Mouse (Mus musculus) megakaryocyte, embryonic 14.5 days (primary cell): ENCODE results near the gene Snap29. TPM values are rescaled to one million over a fixed set of nuclear protein-coding genes. Genes with fewer than 3 reads are reported as not detected.

Source experiments
- H3K27me3 ChIP-seq: replicated peaks from 2 replicates; pipeline ENCODE3; 2012; ENCODE audit warnings: inconsistent platforms
- H3K36me3 ChIP-seq: replicated peaks from 2 replicates; pipeline ENCODE3; 2012; ENCODE audit warnings: low read length, inconsistent platforms, mixed read lengths
- H3K4me1 ChIP-seq: 2 replicates; pipeline ENCODE4 v1.6.1; 2012; ENCODE audit warnings: inconsistent platforms
- H3K4me3 ChIP-seq: replicated peaks from 2 replicates; pipeline ENCODE3; 2012; ENCODE audit warnings: moderate library complexity, mild to moderate bottlenecking, inconsistent platforms
- H3K9me3 ChIP-seq: 2 replicates; pipeline ENCODE4 v1.6.1; 2012; ENCODE audit warnings: inconsistent platforms
- FLI1 ChIP-seq: IDR thresholded peaks from 2 replicates; pipeline ENCODE4 v1.6.1; 2012; ENCODE audit warnings: low read length, inconsistent platforms, mixed read lengths
- GATA1 ChIP-seq: IDR thresholded peaks from 3 replicates; pipeline ENCODE4 v1.6.1; 2012; ENCODE audit warnings: mixed read lengths, low read length, inconsistent platforms, borderline replicate concordance
- polyA plus RNA-seq: library from polyadenylated mRNA; stranded (reverse); fragments of >175 nt; gene quantifications from 2 replicates; pipeline ENCODE4 v1.2.3, GENCODE M21; 2012; ENCODE audit warnings: low replicate concordance; ENCODE audit not compliant: insufficient read depth

Gene Snap29
- polyA plus RNA-seq: 6.3 and 6.7 TPM in 2 replicates

DNA sequence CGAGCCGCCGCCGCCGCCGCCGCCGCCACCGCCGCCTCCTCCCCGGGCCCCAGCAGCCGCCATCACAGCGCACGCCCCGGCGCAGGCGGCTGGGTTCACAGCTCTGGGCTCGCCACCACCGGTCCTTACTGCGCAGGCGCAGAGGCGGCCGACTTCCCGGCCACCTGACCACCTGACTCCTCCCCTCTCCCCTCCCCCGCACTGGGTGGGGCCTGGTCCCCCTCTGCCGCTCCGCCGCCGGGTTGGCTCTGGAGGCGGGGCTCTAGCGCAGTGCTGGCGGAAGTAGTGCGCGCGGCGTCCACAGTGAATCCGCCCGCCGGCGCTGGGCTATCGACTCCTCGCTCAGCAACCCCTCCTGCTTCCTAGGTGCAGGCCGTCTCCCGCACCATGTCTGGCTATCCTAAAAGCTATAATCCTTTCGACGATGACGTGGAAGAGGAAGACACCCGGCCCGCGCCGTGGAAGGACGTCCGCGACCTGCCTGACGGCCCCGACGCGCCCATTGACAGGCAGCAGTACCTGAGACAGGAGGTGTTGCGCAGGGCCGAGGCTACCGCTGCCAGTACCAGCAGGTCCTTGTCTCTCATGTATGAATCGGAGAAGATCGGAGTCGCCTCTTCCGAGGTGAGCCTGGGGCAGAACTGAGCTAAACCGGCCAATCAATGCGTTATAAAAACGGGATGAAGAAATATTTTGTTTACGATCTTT, at the start of gene Snap29, which contains the start of gene Pi4ka:
Gene Snap29 (plus strand): TSS at position 251 of the 708 bp plus-strand sequence.
Gene Pi4ka (minus strand): TSS at position 579 of the 708 bp plus-strand sequence.
- Histone ChIP-seq H3K27me3 (no peaks in the 10 kb centered on the region), H3K4me3 (peak within 1 kb of the TSS; percentile 99), H3K9me3 (no peaks in the 10 kb centered on the region), H3K36me3 (peaks cover 42% of the 10 kb centered on the region), H3K4me1 (peaks cover 73% of the 10 kb centered on the region)
- TF ChIP-seq FLI1 (no peak), GATA1 (no peak)

DNA sequence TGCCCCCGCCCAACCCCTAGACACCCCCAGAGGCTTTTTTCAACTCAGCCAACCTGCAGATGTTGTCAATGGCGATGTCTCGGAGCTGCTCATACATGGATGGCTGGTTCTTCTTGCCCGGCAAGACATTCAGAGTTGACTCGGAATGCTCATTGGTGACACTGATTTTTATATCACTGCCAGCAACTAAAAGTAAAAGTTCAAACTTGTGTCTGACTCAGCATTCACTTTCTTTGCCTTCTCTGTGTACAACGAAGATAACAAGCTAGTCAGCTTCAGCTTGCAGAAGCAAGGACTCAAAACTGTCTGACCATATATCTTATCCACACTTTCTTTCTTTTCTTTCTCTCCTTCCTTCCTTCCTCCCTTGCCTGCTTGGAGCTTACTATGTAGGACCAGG, 49.8 kb upstream of the Snap29 start:
- peaks cover 20% of the 10 kb centered on the region for H3K4me1 ChIP-seq
- no peaks in the 10 kb centered on the region for H3K27me3 ChIP-seq
- H3K9me3 ChIP-seq: no peaks in the 10 kb centered on the region
- H3K4me3 ChIP-seq: no peak overlapping the region
- TF ChIP-seq GATA1 (no peak), FLI1 (no peak)
- H3K36me3 ChIP-seq: peaks cover 88% of the 10 kb centered on the region

DNA sequence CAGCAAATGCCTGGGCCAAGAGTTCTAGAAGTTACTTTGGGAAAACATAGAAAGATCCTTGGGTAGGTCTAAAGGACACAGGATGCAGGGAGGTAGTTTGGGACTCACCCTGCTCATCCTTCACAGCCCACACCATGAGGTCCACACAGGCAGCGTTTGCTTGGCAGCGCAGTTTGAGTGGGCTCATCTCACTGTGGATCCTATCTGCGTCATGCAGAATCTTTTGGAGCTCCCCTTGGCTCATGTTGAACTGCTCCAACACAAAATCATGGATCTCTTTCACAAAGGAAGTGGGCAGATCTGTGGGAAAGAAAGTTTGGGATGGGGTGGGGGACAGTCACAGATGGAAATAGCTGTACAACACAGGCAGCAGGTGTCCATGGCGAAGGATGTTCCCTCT, 47.0 kb upstream of the Snap29 start:
- Histone ChIP-seq H3K4me1 (peaks cover 32% of the 10 kb centered on the region), H3K9me3 (no peaks in the 10 kb centered on the region), H3K27me3 (no peaks in the 10 kb centered on the region), H3K4me3 (no peak overlapping the region), H3K36me3 (peaks cover 85% of the 10 kb centered on the region)
- TF ChIP-seq FLI1: no peak
- TF ChIP-seq GATA1: no peak

DNA sequence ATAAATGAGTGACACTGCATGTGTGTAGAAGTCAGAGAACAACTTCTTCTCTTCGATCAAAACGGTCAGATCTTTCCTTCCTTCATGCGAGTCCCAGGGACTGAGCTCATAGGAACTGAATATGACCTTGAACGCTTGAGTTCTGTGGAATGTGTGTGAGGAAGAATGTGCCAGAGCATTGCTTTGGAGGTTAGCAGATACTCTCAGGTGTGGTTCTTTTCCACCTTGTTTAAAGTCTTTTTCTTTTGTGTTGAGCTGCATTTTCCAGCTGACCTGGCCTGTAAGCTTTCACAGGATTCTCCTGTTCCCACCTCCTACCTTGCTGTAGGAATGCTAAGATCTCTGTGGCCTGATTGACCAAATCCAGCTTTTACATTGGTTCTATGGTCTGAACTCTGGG, 23.5 kb upstream of the Snap29 start:
- Histone ChIP-seq H3K4me1 (peaks cover 3% of the 10 kb centered on the region; the same call in 1 of the 2 replicates), H3K27me3 (no peaks in the 10 kb centered on the region), H3K4me3 (no peak overlapping the region), H3K36me3 (peaks cover 85% of the 10 kb centered on the region), H3K9me3 (no peaks in the 10 kb centered on the region)
- TF ChIP-seq GATA1 (no peak), FLI1 (no peak)

DNA sequence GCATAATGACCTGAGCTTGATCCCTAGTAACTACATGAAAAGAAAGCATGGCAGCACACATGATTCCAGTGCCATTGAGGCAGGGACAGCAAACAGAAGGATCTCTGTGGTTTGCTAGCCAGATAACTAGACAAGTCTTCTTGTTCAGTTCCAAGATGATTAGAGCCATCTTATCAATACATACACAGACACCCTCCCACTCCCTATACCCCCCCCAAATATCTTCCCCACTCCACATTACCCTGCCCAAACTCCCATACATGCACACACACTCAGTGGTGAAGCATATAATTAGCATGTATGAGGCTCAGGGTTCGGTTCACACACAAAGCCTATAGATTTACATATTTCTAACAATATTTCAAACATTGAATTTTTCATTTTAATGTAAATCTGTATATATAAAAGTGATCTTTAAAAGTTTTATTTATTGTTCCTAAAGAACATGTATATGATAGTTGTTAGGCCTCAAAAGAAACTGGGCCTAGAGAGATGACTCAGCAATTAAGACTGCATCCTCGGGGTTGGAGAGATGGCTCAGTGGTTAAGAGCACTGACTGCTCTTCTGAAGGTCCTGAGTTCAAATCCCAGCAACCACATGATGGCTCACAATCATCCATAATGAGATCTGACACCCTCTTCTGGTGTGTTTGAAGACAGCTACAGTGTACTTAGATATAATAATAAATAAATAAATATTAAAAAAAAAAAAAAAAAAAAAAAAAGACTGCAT, 22.0 kb upstream of the Snap29 start:
- Histone ChIP-seq H3K9me3 (no peaks in the 10 kb centered on the region), H3K27me3 (no peaks in the 10 kb centered on the region), H3K4me3 (no peak overlapping the region), H3K4me1 (peaks cover 3% of the 10 kb centered on the region; the same call in 1 of the 2 replicates), H3K36me3 (peaks cover 75% of the 10 kb centered on the region)
- TF ChIP-seq GATA1 (no peak), FLI1 (no peak)

DNA sequence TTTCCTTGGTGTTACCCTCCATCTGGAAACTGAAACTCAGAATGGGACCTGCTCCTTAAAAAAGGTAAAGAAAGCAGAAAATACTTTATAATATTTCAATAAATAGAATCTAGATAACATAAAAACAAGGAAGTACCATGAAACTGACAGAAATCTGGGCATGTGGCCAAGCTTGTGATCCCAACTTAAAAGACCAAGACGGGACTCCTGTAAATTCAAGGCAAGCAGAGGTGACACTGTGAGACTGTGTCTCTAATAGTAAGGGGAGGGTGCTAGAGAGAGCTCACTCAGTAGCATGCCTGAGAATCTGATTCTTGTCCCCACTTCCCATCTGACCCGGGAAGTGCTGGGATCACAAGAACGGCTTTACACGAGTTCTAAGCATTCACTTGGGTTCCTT, 13.0 kb upstream of the Snap29 start:
- H3K4me1 ChIP-seq: peaks cover 6% of the 10 kb centered on the region
- no peak overlapping the region for H3K4me3 ChIP-seq
- H3K27me3 ChIP-seq: no peaks in the 10 kb centered on the region
- H3K36me3 ChIP-seq: peaks cover 41% of the 10 kb centered on the region
- H3K9me3 ChIP-seq: no peaks in the 10 kb centered on the region; the same call in 1 of the 2 replicates
- TF ChIP-seq GATA1 (no peak), FLI1 (no peak)

DNA sequence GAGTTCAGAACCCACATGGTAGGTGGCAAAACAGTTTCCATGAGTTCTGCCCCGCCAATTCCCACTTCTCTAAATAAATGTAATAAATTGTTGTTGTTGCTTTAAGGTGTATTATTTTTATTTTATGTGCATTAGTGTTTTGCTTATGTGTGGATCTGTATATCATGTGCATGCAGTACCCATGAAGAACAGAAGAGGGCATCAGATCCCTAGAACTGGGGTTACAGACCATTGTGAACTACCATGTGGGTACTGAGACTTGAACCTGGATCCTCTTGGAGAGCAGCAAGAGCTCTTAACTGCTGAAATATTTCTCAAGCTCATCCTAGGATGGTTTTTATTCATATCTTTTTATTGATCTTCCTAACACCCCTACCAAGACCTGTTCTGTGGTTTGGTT, 2.9 kb upstream of the Snap29 start:
- no peak for TF ChIP-seq FLI1
- no peak for TF ChIP-seq GATA1
- H3K9me3 ChIP-seq: no peaks in the 10 kb centered on the region
- H3K27me3 ChIP-seq: no peaks in the 10 kb centered on the region
- H3K36me3 ChIP-seq: peaks cover 20% of the 10 kb centered on the region
- H3K4me1 ChIP-seq: peaks cover 71% of the 10 kb centered on the region
- no peak overlapping the region for H3K4me3 ChIP-seq

DNA sequence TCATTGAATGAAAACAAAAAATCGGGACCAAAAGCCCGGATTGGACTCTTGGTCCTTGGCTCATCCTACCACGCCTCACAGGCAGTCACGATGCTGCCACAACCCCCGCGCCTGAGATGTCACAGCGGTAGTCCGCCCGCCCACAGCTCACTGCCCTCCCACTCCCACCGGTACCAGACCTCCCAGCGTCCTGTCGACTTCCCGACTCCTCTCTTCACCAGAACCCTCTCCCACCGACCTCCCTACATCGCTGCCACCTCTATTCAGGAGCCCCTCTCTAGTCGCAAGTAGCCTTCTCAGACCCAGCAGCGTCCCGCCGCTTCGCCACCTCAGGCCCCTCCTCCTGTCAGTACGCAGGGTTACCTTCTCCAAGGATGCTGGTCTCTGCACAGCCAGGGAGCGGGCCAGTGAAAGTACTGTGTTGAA, 502 bp upstream of the Snap29 start:
- no peak for TF ChIP-seq GATA1
- TF ChIP-seq FLI1: no peak
- peak overlapping the region; percentile 99 for H3K4me3 ChIP-seq
- H3K27me3 ChIP-seq: no peaks in the 10 kb centered on the region
- H3K9me3 ChIP-seq: no peaks in the 10 kb centered on the region
- peaks cover 71% of the 10 kb centered on the region for H3K4me1 ChIP-seq
- H3K36me3 ChIP-seq: peaks cover 42% of the 10 kb centered on the region

DNA sequence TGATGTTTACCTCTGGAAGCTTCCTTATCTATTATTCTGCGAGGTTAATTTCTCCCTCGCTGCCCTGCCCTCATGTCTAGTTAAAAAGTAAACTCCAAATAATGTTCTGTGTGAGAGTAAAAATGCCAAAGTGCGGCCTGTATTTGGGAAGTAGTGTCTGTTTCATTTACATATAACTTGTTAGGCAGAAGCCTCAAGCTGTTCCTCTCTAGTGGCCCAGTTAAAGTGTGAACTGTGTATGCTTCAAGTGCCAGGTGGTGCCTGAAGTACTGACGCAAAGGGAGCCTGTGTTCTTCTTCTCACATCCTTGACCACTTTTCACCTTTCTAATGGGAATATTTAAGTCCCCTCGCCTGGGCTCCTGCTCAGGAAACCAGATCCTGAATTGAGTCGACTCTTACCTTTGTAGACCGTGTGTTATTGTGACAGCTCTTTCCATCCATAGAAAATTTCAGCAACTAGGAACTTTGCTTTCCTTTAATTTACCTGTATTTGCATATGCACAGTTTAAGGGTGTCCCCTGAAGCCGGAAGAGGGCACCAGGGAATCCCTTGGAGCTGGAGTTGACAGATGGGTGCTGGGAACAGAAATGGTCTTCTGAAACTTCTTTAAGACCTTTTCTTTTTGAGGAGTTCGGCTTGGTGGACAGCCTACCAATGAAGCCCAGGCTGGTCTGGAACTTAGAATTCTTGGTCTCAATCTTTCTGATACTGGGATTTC, 886 bp downstream of the Snap29 start:
- peaks cover 73% of the 10 kb centered on the region for H3K4me1 ChIP-seq
- no peaks in the 10 kb centered on the region for H3K9me3 ChIP-seq
- peak overlapping the region; percentile 99 for H3K4me3 ChIP-seq
- H3K36me3 ChIP-seq: peaks cover 46% of the 10 kb centered on the region
- TF ChIP-seq FLI1: no peak
- no peak for TF ChIP-seq GATA1
- H3K27me3 ChIP-seq: no peaks in the 10 kb centered on the region

DNA sequence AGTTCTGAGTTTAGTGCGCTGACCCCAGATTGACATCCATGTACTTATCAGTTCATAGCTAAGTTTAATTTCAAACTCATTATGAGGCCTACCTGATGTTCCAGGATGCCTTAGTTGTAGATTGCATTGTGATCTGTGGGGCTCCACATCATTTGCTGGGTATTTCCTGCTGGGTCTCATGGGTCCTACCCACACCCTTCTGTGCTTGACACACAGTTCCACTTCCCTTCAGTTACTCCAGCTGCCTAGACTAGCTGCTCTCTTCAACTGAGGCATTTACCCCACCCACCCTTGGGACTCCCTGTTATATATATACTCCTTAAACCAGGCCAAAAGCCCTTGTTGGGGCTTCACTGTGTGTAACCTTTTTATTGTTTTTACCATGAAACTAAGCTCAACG, 3.3 kb downstream of the Snap29 start:
- H3K9me3 ChIP-seq: no peaks in the 10 kb centered on the region
- H3K36me3 ChIP-seq: peaks cover 47% of the 10 kb centered on the region
- TF ChIP-seq FLI1: no peak
- no peak for TF ChIP-seq GATA1
- H3K4me3 ChIP-seq: peak overlapping the region; percentile 90
- H3K27me3 ChIP-seq: no peaks in the 10 kb centered on the region
- peaks cover 76% of the 10 kb centered on the region for H3K4me1 ChIP-seq
